Mouse (Mus musculus): ENCODE measurements at regions not wholly inside any gene's neighbourhood (a gene's known extent, or its start where the extent isn't known, plus 50 kb on each side); places are given as distances from the start of the nearest gene placed in this dataset.
A peak's percentile ranks its signal among the peaks of the same experiment; 100 is the strongest.

GRCm38 (mm10) chr5:54258087-54258733 is 259.9 kb downstream of the Stim2 start:
- DNase-seq = peak; percentile 5 to 23

GRCm38 (mm10) chr5:54264867-54265434 is 266.7 kb downstream of the Stim2 start:
- DNase-seq = no peak

GRCm38 (mm10) chr5:54267905-54268590 is 269.7 kb downstream of the Stim2 start:
- no peak for DNase-seq

GRCm38 (mm10) chr5:54279357-54279756 is 281.1 kb downstream of the Stim2 start:
- DNase-seq = no peak

- no peak for DNase-seq
Observed at GRCm38 (mm10) chr5:54280670-54281069, 282.4 kb downstream of the Stim2 start.

- peak; percentile 16 to 29 for DNase-seq
Observed at GRCm38 (mm10) chr5:54281121-54281520, 282.8 kb downstream of the Stim2 start.

- DNase-seq = peak; percentile 12 to 32
Observed at GRCm38 (mm10) chr5:54290372-54291080, 292.2 kb downstream of the Stim2 start.

- peak; percentile 5 to 10 for DNase-seq
Observed at GRCm38 (mm10) chr5:54291940-54292339, 293.6 kb downstream of the Stim2 start.

GRCm38 (mm10) chr5:54313660-54314279 is 315.5 kb downstream of the Stim2 start:
- DNase-seq = no peak

GRCm38 (mm10) chr5:54330415-54330814 is 332.1 kb downstream of the Stim2 start:
- DNase-seq = no peak

GRCm38 (mm10) chr5:54342976-54343375 is 344.7 kb downstream of the Stim2 start:
- no peak for DNase-seq

GRCm38 (mm10) chr5:54343432-54343831 is 345.1 kb downstream of the Stim2 start:
- no peak for DNase-seq

- no peak for DNase-seq
Observed at GRCm38 (mm10) chr5:54348820-54349596, 350.7 kb downstream of the Stim2 start.

GRCm38 (mm10) chr5:54349775-54350332 is 351.6 kb downstream of the Stim2 start:
- DNase-seq = no peak

- DNase-seq = no peak
Observed at GRCm38 (mm10) chr5:54356105-54356504, 357.8 kb downstream of the Stim2 start.

GRCm38 (mm10) chr5:54357501-54357900 is 359.2 kb downstream of the Stim2 start:
- no peak for DNase-seq

- DNase-seq = no peak
Observed at GRCm38 (mm10) chr5:54358221-54358620, 359.9 kb downstream of the Stim2 start.

Data from kidney, adult 8-10 months (tissue).